ENCODE assay signal across 10 mouse cellular contexts in genomic region chr3:89347916-89348315, GRCm38 (mm10). TPM values are rescaled to one million over a fixed set of nuclear protein-coding genes. Genes with fewer than 3 reads are reported as not detected.
DNase-seq lines count a peak whose midpoint lies in the region; ATAC-seq lines count a peak whose summit lies in the region.
"Had no signal": no experiment of that assay in that cellular context is flagged by ENCODE, and none has a peak within 500 bp of the region (broad histone marks: within the 10 kb centered on the region; RNA-seq: fewer than 3 reads in every experiment).

No protein-coding gene starts in this region.

- H3K36me3 ChIP-seq in kidney, embryonic 15.5 days = peaks cover 37% of the 10 kb centered on the region
- H3K36me3 ChIP-seq in embryonic facial prominence, embryonic 14.5 days (ENCODE audit: control insufficient read depth, insufficient read depth, low read length) = peaks cover 33% of the 10 kb centered on the region
- H3K36me3 ChIP-seq in heart, embryonic 15.5 days = no peaks in the 10 kb centered on the region
- peaks cover 46% of the 10 kb centered on the region for H3K36me3 ChIP-seq in limb, embryonic 15.5 days

- no peak for DNase-seq in kidney, adult 11 months
- no peak for DNase-seq in embryonic facial prominence, embryonic 14.5 days (ENCODE audit: low spot score)
- no peak for DNase-seq in right cerebral cortex, adult 2 months (ENCODE audit: low spot score in 2 of 2)
- no peak for DNase-seq in spleen, postnatal 14 days (ENCODE audit: low spot score in 2 of 2)
- no peak for DNase-seq in cerebellum, postnatal 14 days
- DNase-seq: gastrocnemius, postnatal 36 days had no signal

- no peaks in the 10 kb centered on the region for H3K9me3 ChIP-seq in kidney, embryonic 15.5 days (replicated peaks)
- H3K9me3 ChIP-seq in embryonic facial prominence, embryonic 14.5 days (ENCODE audit: control insufficient read depth, low read length) = no peaks in the 10 kb centered on the region
- no peaks in the 10 kb centered on the region for H3K9me3 ChIP-seq in heart, embryonic 15.5 days (replicated peaks)
- H3K9me3 ChIP-seq in limb, embryonic 15.5 days = no peaks in the 10 kb centered on the region
- H3K9me3 ChIP-seq: embryonic facial prominence, embryonic 12.5 days had no signal

- peak overlapping the region; percentile 99 for H3K4me2 ChIP-seq in kidney, embryonic 15.5 days
- peak overlapping the region; percentile 98; the same call in 1 of the 2 replicates for H3K4me2 ChIP-seq in embryonic facial prominence, embryonic 14.5 days (ENCODE audit: low read depth, low read length)
- H3K4me2 ChIP-seq in heart, embryonic 15.5 days = peak overlapping the region; percentile 98
- no peak overlapping the region for H3K4me2 ChIP-seq in limb, embryonic 15.5 days

- WGBS in kidney, embryonic 15.5 days = 59% methylated on average over 1 of the region's 1 CpGs
- WGBS in embryonic facial prominence, embryonic 14.5 days = 50% methylated on average over 1 of the region's 1 CpGs
- 52% methylated on average over 1 of the region's 1 CpGs for WGBS in heart, embryonic 15.5 days
- 73% methylated on average over 1 of the region's 1 CpGs for WGBS in limb, embryonic 15.5 days

- peak overlapping the region; percentile 77 for H3K4me3 ChIP-seq in kidney, embryonic 15.5 days (replicated peaks)
- H3K4me3 ChIP-seq in embryonic facial prominence, embryonic 14.5 days (ENCODE audit: low read depth, low read length) = no peak overlapping the region
- H3K4me3 ChIP-seq in heart, embryonic 15.5 days = peak overlapping the region; percentile 77
- 0 out of 2 replicates have a peak overlapping the region, but pooled peaks have one; percentile 72 for H3K4me3 ChIP-seq in limb, embryonic 15.5 days

- ATAC-seq in kidney, embryonic 15.5 days (replicated peaks; ENCODE audit: low FRiP score) = no peak
- ATAC-seq in embryonic facial prominence, embryonic 14.5 days (ENCODE audit: low read depth) = no peak
- 0 out of 2 replicates have a peak, but pooled peaks have one; percentile 13 for ATAC-seq in heart, embryonic 15.5 days (replicated peaks; ENCODE audit: insufficient number of reproducible peaks, insufficient read depth, low FRiP score, low read depth)
- no peak for ATAC-seq in limb, embryonic 15.5 days (ENCODE audit: insufficient number of reproducible peaks, low FRiP score, low TSS enrichment, low read depth)

- H3K27me3 ChIP-seq in kidney, embryonic 15.5 days = 0 out of 2 replicates have a peak, but pooled peaks cover 7% of the 10 kb centered on the region
- no peaks in the 10 kb centered on the region for H3K27me3 ChIP-seq in embryonic facial prominence, embryonic 14.5 days (replicated peaks; ENCODE audit: control insufficient read depth, insufficient read depth, low read length)
- H3K27me3 ChIP-seq in heart, embryonic 15.5 days = peaks cover 31% of the 10 kb centered on the region
- peaks cover 5% of the 10 kb centered on the region; the same call in 1 of the 2 replicates for H3K27me3 ChIP-seq in limb, embryonic 15.5 days

- peaks cover 41% of the 10 kb centered on the region for H3K4me1 ChIP-seq in kidney, embryonic 15.5 days
- H3K4me1 ChIP-seq in embryonic facial prominence, embryonic 14.5 days (ENCODE audit: control insufficient read depth, insufficient read depth, low read length) = peaks cover 11% of the 10 kb centered on the region
- H3K4me1 ChIP-seq in heart, embryonic 15.5 days (replicated peaks) = peaks cover 18% of the 10 kb centered on the region
- H3K4me1 ChIP-seq in limb, embryonic 15.5 days = peaks cover 23% of the 10 kb centered on the region

- peak overlapping the region; percentile 82 for H3K27ac ChIP-seq in kidney, embryonic 15.5 days
- H3K27ac ChIP-seq in embryonic facial prominence, embryonic 14.5 days (replicated peaks; ENCODE audit: low read depth, low read length) = no peak overlapping the region
- peak overlapping the region; percentile 63 for H3K27ac ChIP-seq in heart, embryonic 15.5 days
- H3K27ac ChIP-seq in limb, embryonic 15.5 days = no peak overlapping the region
- H3K27ac ChIP-seq: embryonic facial prominence, embryonic 12.5 days had no signal

- 0 out of 2 replicates have a peak overlapping the region, but pooled peaks have one; percentile 65 for H3K9ac ChIP-seq in kidney, embryonic 15.5 days
- H3K9ac ChIP-seq in embryonic facial prominence, embryonic 14.5 days (ENCODE audit: low read depth, low read length) = no peak overlapping the region
- no peak overlapping the region for H3K9ac ChIP-seq in heart, embryonic 15.5 days
- no peak overlapping the region for H3K9ac ChIP-seq in limb, embryonic 15.5 days
- H3K9ac ChIP-seq: embryonic facial prominence, embryonic 12.5 days had no signal

RNA-seq across cellular contexts. Expression of gene Adam15, which starts 1.9 kb away (rescaled TPM):
- polyA plus RNA-seq in kidney, embryonic 15.5 days (2015; fragmentation: Nextera tagmentation; extraction: Ambion mirVana) = 73.4 and 84.3 TPM in 2 replicates
- polyA plus RNA-seq in embryonic facial prominence, embryonic 14.5 days (2014; fragmentation: Nextera tagmentation; extraction: Ambion mirVana) = 44.4 and 51.7 TPM in 2 replicates
- 59.8 and 71.2 TPM in 2 replicates for polyA plus RNA-seq in heart, embryonic 15.5 days (2015; fragmentation: Nextera tagmentation; extraction: Ambion mirVana)
- 94.4 and 106 TPM in 2 replicates for polyA plus RNA-seq in limb, embryonic 15.5 days (2015; fragmentation: Nextera tagmentation; extraction: Ambion mirVana)

RNA-seq across cellular contexts. Expression of gene Efna4, which starts 10.1 kb away (rescaled TPM):
- polyA plus RNA-seq in kidney, embryonic 15.5 days (2015; fragmentation: Nextera tagmentation; extraction: Ambion mirVana) = 29.8 and 31.5 TPM in 2 replicates
- polyA plus RNA-seq in embryonic facial prominence, embryonic 14.5 days (2014; fragmentation: Nextera tagmentation; extraction: Ambion mirVana) = 17.5 and 20.7 TPM in 2 replicates
- polyA plus RNA-seq in heart, embryonic 15.5 days (2015; fragmentation: Nextera tagmentation; extraction: Ambion mirVana) = 6.0 and 8.1 TPM in 2 replicates
- polyA plus RNA-seq in limb, embryonic 15.5 days (2015; fragmentation: Nextera tagmentation; extraction: Ambion mirVana) = 30.4 and 34.4 TPM in 2 replicates

RNA-seq across cellular contexts. Expression of gene Dcst2, which starts 13.9 kb away (rescaled TPM):
- 0.34 and 0.35 TPM in 2 replicates for polyA plus RNA-seq in kidney, embryonic 15.5 days (2015; fragmentation: Nextera tagmentation; extraction: Ambion mirVana)
- polyA plus RNA-seq in embryonic facial prominence, embryonic 14.5 days (2014; fragmentation: Nextera tagmentation; extraction: Ambion mirVana) = not detected in 2 replicates
- not detected in 2 replicates for polyA plus RNA-seq in heart, embryonic 15.5 days (2015; fragmentation: Nextera tagmentation; extraction: Ambion mirVana)
- 0.20 and 0.23 TPM in 2 replicates for polyA plus RNA-seq in limb, embryonic 15.5 days (2015; fragmentation: Nextera tagmentation; extraction: Ambion mirVana)

RNA-seq across cellular contexts. Expression of gene Dcst1, which starts 17.1 kb away (rescaled TPM):
- polyA plus RNA-seq in kidney, embryonic 15.5 days (2015; fragmentation: Nextera tagmentation; extraction: Ambion mirVana) = 1.9 and 2.5 TPM in 2 replicates
- polyA plus RNA-seq in embryonic facial prominence, embryonic 14.5 days (2014; fragmentation: Nextera tagmentation; extraction: Ambion mirVana) = 0.26 and 0.33 TPM in 2 replicates
- 0.06 and 0.18 TPM in 2 replicates for polyA plus RNA-seq in heart, embryonic 15.5 days (2015; fragmentation: Nextera tagmentation; extraction: Ambion mirVana)
- polyA plus RNA-seq in limb, embryonic 15.5 days (2015; fragmentation: Nextera tagmentation; extraction: Ambion mirVana) = 0.52 and 0.76 TPM in 2 replicates

RNA-seq across cellular contexts. Expression of gene Efna3, which starts 25.2 kb away (rescaled TPM):
- polyA plus RNA-seq in kidney, embryonic 15.5 days (2015; fragmentation: Nextera tagmentation; extraction: Ambion mirVana) = 9.3 and 11.9 TPM in 2 replicates
- polyA plus RNA-seq in embryonic facial prominence, embryonic 14.5 days (2014; fragmentation: Nextera tagmentation; extraction: Ambion mirVana) = 18.7 and 21.2 TPM in 2 replicates
- 0.73 and 2.7 TPM in 2 replicates for polyA plus RNA-seq in heart, embryonic 15.5 days (2015; fragmentation: Nextera tagmentation; extraction: Ambion mirVana)
- 57.9 and 59.2 TPM in 2 replicates for polyA plus RNA-seq in limb, embryonic 15.5 days (2015; fragmentation: Nextera tagmentation; extraction: Ambion mirVana)

Comparison
In these comparisons a context has a peak if more than half of its experiments do, and no peak if none do; other contexts are left out.
1. H3K27ac ChIP-seq: peak in kidney, embryonic 15.5 days (single experiment) and heart, embryonic 15.5 days (single experiment); none in embryonic facial prominence, embryonic 14.5 days (single experiment) and limb, embryonic 15.5 days (single experiment).